Mouse (Mus musculus): ENCODE measurements around the gene Zic5. TPM values are rescaled to one million over a fixed set of nuclear protein-coding genes. Genes with fewer than 3 reads are reported as not detected.

The Zic5 gene
- polyA plus RNA-seq, 1 experiment from 2014 or later: 0.06 TPM

DNA sequence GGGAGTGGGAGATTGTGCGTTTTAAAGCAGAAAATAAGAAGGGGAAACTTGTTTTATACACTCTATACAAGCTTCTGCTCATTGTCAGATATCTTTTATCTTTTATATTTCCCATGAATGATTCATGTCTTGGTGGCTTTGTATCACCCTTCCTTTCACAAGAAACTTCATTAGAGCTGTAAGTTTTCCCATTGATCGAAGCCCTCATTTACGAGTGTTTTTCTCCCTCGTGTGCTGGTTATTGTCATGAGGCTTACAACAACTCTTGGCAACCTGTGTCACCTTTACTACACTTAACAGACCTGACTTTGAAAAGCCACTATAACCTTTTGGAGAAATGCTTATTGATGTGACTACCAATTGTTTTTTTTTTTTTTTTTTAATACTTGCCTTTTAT lies 9.9 kb downstream of the Zic5 start:
- H3K36me3 ChIP-seq (ENCODE audit: insufficient read depth, low read length): no peaks in the 10 kb centered on the region
- no peak overlapping the region for H3K4me3 ChIP-seq (ENCODE audit: low read length)
- no peaks in the 10 kb centered on the region for H3K9me3 ChIP-seq (ENCODE audit: low read length)
- H3K4me1 ChIP-seq (ENCODE audit: insufficient read depth, low read length): peaks cover 18% of the 10 kb centered on the region
- H3K27ac ChIP-seq (ENCODE audit: low read length): no peak overlapping the region
- WGBS: 75% methylated on average over 4 of the region's 4 CpGs
- H3K4me2 ChIP-seq (replicated peaks; ENCODE audit: low read depth, low read length): no peak overlapping the region
- no peak for ATAC-seq (ENCODE audit: low FRiP score, low TSS enrichment)
- H3K27me3 ChIP-seq (ENCODE audit: insufficient read depth, low read length): peaks cover 74% of the 10 kb centered on the region
- no peak overlapping the region for H3K9ac ChIP-seq (replicated peaks; ENCODE audit: low read length)

DNA sequence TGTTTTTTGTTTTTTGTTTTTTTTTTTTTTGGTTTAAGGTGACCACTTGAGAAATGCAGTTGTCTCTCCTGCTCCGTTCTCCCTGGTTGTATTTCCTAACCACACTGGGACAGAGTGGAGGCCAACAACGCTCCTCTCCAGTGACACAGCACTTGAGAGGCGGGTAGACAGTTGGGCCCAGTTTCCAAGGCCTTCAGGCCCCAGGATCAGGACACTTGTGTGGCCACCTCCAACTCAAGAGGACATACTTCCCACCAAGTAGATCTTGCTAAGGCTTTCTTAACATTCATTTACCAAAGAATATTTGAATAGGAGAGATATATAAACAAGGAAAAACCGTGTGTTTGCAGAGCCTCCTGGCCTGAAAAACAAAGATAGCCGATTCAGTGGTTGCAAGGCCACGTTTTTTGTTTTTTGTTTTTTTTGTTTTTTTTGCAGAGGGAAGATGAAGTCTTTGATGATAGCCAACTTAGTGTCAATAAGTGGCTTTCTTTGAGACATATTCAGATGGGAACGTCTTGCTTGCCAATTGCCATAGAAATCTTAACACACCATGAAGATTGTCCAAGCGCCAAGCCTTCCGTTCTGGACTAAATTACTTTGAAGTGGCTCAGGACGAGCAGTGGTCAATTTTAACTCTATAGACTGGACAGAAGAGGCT lies 10.4 kb downstream of the Zic5 start:
- no peak for ATAC-seq (ENCODE audit: low FRiP score, low TSS enrichment)

DNA sequence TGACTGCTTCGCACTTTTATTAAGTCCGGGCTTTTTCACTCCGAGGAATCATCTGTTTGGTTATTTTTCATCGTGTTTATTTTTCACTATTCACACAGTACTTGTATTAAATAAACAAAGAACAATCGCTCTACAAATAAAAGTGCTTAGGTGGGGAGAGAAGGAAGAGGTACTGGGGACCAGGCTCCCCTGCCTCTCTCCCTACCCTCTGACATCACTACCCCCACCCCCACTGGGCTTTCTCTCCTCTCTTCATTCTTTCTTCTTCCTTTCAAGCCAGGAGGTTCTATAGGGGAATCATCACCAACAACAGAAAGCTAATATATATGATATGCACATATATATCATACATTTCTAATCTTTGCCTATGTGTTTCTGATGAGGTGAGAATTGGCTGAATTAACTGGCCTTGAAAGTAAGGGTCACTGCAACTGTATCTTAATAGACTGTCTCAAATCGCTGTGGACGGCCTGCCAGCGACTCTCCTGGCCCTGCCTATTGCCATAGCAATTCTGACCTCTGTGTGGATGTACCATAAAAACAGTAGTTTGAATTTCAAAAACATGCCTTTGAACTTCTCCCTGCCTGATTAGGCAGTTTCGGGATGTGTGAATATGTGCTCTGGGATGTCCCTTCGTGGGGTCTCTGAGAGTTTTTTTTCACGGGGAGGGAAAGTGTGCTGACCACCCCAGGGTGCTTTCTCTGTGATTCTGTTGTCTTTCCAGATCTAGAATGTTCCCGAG lies 11.3 kb downstream of the Zic5 start:
- Histone ChIP-seq H3K4me3 (ENCODE audit: low read length) (peak overlapping the region; percentile 24), H3K36me3 (ENCODE audit: insufficient read depth, low read length) (no peaks in the 10 kb centered on the region), H3K27me3 (ENCODE audit: insufficient read depth, low read length) (peaks cover 78% of the 10 kb centered on the region), H3K4me1 (ENCODE audit: insufficient read depth, low read length) (peaks cover 24% of the 10 kb centered on the region), H3K9ac (replicated peaks; ENCODE audit: low read length) (no peak overlapping the region), H3K4me2 (replicated peaks; ENCODE audit: low read depth, low read length) (peak overlapping the region; percentile 46), H3K27ac (ENCODE audit: low read length) (no peak overlapping the region), H3K9me3 (ENCODE audit: low read length) (no peaks in the 10 kb centered on the region)
- ATAC-seq (ENCODE audit: low FRiP score, low TSS enrichment): 0 out of 2 replicates have a peak, but pooled peaks have one; percentile 9
- 11% methylated on average over 12 of the region's 12 CpGs for WGBS

More for the DNA sequence above, 10.4 kb downstream of the Zic5 start:
- Histone ChIP-seq H3K9ac (replicated peaks; ENCODE audit: low read length) (no peak overlapping the region), H3K9me3 (ENCODE audit: low read length) (no peaks in the 10 kb centered on the region), H3K27ac (ENCODE audit: low read length) (no peak overlapping the region), H3K36me3 (ENCODE audit: insufficient read depth, low read length) (no peaks in the 10 kb centered on the region), H3K4me3 (ENCODE audit: low read length) (no peak overlapping the region), H3K4me2 (replicated peaks; ENCODE audit: low read depth, low read length) (no peak overlapping the region), H3K27me3 (ENCODE audit: insufficient read depth, low read length) (peaks cover 74% of the 10 kb centered on the region), H3K4me1 (ENCODE audit: insufficient read depth, low read length) (peaks cover 23% of the 10 kb centered on the region)
- 75% methylated on average over 10 of the region's 10 CpGs for WGBS

DNA sequence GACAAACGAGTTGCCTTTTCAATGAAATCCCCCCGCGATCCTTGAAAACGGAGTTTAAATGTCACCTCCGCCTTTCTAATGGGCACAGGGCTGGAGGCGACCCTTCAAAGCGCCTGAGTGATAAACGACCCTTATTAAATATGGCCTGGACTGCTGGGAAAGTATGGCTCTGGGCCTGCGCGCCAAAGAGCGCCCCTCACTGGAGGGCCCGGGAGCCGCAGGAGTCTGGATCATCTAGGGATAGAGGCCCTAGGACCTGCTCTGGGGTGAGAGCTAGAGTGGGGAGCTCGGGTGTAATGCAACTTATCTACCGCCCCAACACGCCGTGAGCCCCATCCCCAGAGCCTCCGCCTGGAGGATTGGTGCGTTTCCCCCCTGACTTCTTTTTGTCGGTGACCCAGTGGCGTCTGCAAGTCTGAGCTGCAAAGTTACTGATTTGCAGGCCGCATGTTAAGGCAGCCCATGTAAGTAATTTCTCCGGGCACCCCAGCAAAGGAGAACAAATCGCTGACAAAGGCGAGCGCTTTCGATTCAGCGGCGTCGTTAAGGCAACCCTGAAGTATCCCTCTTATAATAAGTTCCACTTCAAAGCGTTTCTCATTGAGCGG lies 12.0 kb downstream of the Zic5 start:
- H3K36me3 ChIP-seq (ENCODE audit: insufficient read depth, low read length): no peaks in the 10 kb centered on the region
- H3K4me2 ChIP-seq (replicated peaks; ENCODE audit: low read depth, low read length): peak overlapping the region; percentile 46
- H3K9me3 ChIP-seq (ENCODE audit: low read length): no peaks in the 10 kb centered on the region
- ATAC-seq (ENCODE audit: low FRiP score, low TSS enrichment): peak; percentile 60
- H3K4me3 ChIP-seq (ENCODE audit: low read length): peak overlapping the region; percentile 24
- peaks cover 24% of the 10 kb centered on the region for H3K4me1 ChIP-seq (ENCODE audit: insufficient read depth, low read length)
- 5% methylated on average over 32 of the region's 32 CpGs for WGBS
- peaks cover 80% of the 10 kb centered on the region for H3K27me3 ChIP-seq (ENCODE audit: insufficient read depth, low read length)
- no peak overlapping the region for H3K27ac ChIP-seq (ENCODE audit: low read length)
- no peak overlapping the region for H3K9ac ChIP-seq (replicated peaks; ENCODE audit: low read length)

DNA sequence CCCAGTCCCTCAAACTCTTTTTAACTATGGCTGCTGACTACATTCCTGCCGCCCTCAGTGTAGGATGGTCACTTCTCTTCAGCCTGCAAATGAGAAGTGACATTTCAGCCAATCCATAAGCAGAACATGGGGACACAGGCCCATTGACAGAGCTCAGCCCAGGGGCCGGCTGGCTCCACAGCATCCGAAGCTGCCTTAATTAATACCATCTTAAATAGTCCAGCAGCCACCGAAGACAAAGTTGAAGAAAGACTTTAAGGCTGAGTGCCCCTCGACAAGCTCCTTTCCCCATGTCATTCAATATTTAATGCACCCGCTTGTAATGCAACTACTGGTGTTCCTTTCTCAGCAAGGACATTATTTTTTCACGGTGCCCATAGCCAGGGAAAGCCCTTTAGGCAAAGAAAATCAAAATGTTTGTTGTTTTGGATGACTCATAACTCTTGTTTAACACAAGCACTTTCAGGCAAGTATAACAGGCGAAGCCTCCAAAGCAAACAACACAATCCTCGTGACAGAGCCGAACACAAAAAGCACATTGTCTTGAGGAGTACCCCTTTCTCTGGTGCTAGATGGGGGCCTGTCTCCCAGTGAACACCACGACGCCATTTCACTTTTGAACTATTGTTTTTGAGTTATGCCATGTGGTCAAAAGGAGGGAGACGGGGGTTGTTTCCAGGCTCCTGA lies 12.6 kb downstream of the Zic5 start:
- Histone ChIP-seq H3K27ac (ENCODE audit: low read length) (no peak overlapping the region), H3K4me2 (replicated peaks; ENCODE audit: low read depth, low read length) (0 out of 2 replicates have a peak overlapping the region, but pooled peaks have one; percentile 46), H3K9me3 (ENCODE audit: low read length) (no peaks in the 10 kb centered on the region), H3K27me3 (ENCODE audit: insufficient read depth, low read length) (peaks cover 85% of the 10 kb centered on the region), H3K9ac (replicated peaks; ENCODE audit: low read length) (no peak overlapping the region), H3K36me3 (ENCODE audit: insufficient read depth, low read length) (no peaks in the 10 kb centered on the region), H3K4me3 (ENCODE audit: low read length) (no peak overlapping the region; the same call in 1 of the 2 replicates), H3K4me1 (ENCODE audit: insufficient read depth, low read length) (peaks cover 24% of the 10 kb centered on the region)
- WGBS: 37% methylated on average over 13 of the region's 13 CpGs
- no peak for ATAC-seq (ENCODE audit: low FRiP score, low TSS enrichment)

DNA sequence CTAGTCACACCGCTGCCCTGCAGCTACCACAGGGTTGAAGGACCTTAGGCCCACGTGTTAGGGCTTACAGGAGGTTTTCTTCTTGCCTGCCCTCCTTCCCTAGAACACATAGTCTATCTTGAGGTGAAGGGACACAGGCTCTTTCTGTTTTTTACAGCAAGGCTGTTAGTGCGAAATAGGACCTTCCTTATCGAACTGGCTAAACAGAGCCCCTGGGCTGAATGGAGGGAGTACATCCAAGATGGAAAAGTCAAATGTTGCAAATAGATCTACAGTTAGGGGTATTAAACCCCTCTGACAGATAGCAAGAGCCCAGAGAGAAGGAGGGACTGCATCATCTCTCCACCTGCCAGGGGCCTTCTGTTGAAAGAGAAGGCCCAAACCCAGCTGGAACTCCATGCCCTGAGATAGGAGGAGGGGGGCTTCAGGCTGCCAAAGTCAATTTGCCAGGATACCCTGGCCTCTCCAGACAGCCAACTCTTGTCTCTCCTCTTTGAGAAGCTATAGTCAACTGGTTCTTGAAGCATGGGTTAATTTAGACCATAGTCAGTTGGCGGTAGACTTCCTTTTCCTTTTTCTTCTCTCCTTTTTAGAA lies 13.8 kb downstream of the Zic5 start:
- Histone ChIP-seq H3K4me3 (ENCODE audit: low read length) (no peak overlapping the region), H3K27ac (ENCODE audit: low read length) (no peak overlapping the region), H3K4me1 (ENCODE audit: insufficient read depth, low read length) (peaks cover 24% of the 10 kb centered on the region), H3K9ac (replicated peaks; ENCODE audit: low read length) (no peak overlapping the region), H3K9me3 (ENCODE audit: low read length) (no peaks in the 10 kb centered on the region), H3K27me3 (ENCODE audit: insufficient read depth, low read length) (peaks cover 92% of the 10 kb centered on the region), H3K4me2 (replicated peaks; ENCODE audit: low read depth, low read length) (no peak overlapping the region), H3K36me3 (ENCODE audit: insufficient read depth, low read length) (no peaks in the 10 kb centered on the region)
- ATAC-seq (ENCODE audit: low FRiP score, low TSS enrichment): no peak
- WGBS: 72% methylated on average over 5 of the region's 5 CpGs

DNA sequence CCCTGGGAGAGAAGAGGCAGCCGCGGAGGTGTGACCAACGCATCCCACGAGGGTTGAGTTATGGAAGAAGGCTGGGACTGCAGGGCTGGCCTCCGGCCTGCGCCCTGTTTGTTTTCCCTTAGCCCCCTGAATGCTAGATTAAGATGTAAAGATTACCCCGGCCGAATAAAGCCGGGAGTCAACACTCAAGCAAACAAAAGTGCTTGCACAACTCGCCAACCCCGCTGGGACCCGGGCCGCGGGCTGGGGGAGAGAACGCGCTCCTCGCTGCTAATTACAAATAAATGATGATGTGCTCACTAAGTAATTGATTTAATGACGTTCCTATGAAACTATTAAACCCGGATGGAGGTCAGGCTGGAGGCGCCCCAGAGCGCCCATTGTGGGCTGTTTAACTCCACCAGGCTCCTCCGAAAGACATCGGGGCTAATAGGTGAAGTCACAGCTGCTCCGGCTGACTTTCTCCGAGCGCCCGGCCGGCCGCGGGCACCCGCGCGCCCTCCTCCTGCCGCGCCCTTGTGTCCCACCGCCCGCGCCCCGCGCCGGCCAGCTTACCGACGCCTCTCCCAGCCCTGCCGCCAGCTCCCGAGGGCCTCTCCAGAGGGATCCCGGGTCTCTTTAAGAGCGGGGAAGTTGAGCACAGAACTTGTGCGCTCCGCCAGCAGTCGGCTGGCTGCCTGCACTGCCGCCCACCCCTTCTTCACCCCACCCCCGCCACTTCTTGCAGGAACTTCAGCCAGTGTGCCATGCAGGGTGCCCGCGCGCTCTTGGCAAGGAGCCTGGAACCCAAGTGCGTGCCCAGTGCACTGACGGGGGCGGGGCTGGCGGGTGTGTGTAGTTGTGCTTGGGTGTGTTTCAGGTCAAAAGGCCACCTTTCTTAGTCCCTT lies 14.7 kb downstream of the Zic5 start, which contains the start of gene Gm5089:
Gene Gm5089, minus strand, starts transcription at position 620 of the 887 bp plus-strand sequence.
- Histone ChIP-seq H3K27me3 (ENCODE audit: insufficient read depth, low read length) (peaks cover 84% of the 10 kb centered on the region), H3K4me2 (replicated peaks; ENCODE audit: low read depth, low read length) (peak within 1 kb of the TSS; percentile 59), H3K36me3 (ENCODE audit: insufficient read depth, low read length) (no peaks in the 10 kb centered on the region), H3K27ac (ENCODE audit: low read length) (no peak within 1 kb of the TSS), H3K4me3 (ENCODE audit: low read length) (peak within 1 kb of the TSS; percentile 45), H3K4me1 (ENCODE audit: insufficient read depth, low read length) (peaks cover 24% of the 10 kb centered on the region), H3K9ac (replicated peaks; ENCODE audit: low read length) (no peak within 1 kb of the TSS), H3K9me3 (ENCODE audit: low read length) (no peaks in the 10 kb centered on the region)
- ATAC-seq (ENCODE audit: low FRiP score, low TSS enrichment): peak; percentile 46; the same call in 1 of the 2 replicates
- WGBS: 2% methylated on average over 53 of the region's 59 CpGs

DNA sequence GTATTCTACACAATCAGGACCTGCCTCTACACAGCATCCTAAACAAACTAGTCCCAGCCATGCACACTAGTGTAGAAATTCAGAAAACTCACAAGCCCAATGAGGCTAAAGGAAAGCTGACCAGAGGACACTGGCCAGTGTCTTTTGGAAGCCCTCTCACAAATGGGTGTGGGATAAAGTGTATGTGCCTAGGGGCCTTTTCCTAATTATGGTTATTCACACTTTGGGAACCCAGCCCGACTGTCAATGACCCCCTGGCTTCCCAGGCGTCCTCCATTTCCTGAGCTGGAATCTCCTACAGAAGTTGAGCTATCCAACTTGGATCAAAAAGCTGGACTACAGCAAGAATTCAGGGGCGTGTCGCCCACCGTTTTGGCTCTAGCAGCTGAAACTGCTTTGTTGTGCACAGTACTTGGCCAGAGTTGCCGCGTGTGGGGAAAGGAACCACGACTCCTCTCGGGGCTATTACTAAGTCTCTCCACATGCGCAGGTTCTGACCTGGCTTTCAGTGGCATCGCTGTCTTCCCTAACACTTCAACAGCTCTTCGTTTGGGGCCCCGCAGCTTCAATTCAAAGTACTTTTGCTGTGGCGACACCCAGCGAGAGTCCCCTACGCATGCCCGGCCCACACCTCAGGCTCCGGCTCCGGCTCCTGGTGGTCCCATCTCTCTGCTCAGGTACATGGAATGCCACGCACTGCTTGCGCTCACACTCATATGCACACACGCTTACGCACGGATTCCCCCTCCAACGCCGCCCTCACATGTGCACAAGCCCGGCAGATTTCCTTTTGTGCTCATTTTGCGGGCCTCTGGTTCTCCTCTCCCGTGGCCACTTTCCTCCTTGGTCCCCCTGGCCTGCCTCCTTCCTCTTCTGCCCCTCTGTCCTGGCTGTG lies 15.6 kb downstream of the Zic5 start:
- H3K4me1 ChIP-seq (ENCODE audit: insufficient read depth, low read length): peaks cover 24% of the 10 kb centered on the region
- H3K9me3 ChIP-seq (ENCODE audit: low read length): no peaks in the 10 kb centered on the region
- WGBS: 4% methylated on average over 29 of the region's 29 CpGs
- H3K4me2 ChIP-seq (replicated peaks; ENCODE audit: low read depth, low read length): peak overlapping the region; percentile 59
- H3K36me3 ChIP-seq (ENCODE audit: insufficient read depth, low read length): no peaks in the 10 kb centered on the region
- no peak overlapping the region for H3K9ac ChIP-seq (replicated peaks; ENCODE audit: low read length)
- H3K4me3 ChIP-seq (ENCODE audit: low read length): peak overlapping the region; percentile 45
- H3K27ac ChIP-seq (ENCODE audit: low read length): no peak overlapping the region
- ATAC-seq (ENCODE audit: low FRiP score, low TSS enrichment): no peak
- peaks cover 75% of the 10 kb centered on the region for H3K27me3 ChIP-seq (ENCODE audit: insufficient read depth, low read length)

All from kidney, embryonic 16.5 days (tissue).